Mouse (Mus musculus) ES-E14 (cell line): ENCODE results near the gene Naa16. TPM values are rescaled to one million over a fixed set of nuclear protein-coding genes. Genes with fewer than 3 reads are reported as not detected.

ENCODE experiments used
- DNase-seq: peaks from one replicate; pipeline ENCODE4 v3.0.0-alpha.2; 2013; ENCODE audit warnings: low read depth, low spot score
- H3K27ac ChIP-seq: 2 replicates; pipeline ENCODE4 v1.5.1; 2012; ENCODE audit warnings: low read depth, mild to moderate bottlenecking, low read length, moderate library complexity, mixed read lengths; ENCODE audit not compliant: poor library complexity, insufficient read depth, severe bottlenecking
- H3K36me3 ChIP-seq: 2 replicates; pipeline ENCODE4 v1.6.1; 2012; ENCODE audit warnings: mild to moderate bottlenecking, low read length, moderate library complexity, mixed read lengths; ENCODE audit not compliant: control insufficient read depth, poor library complexity, insufficient read depth, severe bottlenecking
- H3K4me1 ChIP-seq, 2 experiments: fragments of 150-350 bp in 1 of 2; sonication (generic) in 1 of 2; 2 replicates each; pipeline ENCODE4 v1.6.1; 2012; ENCODE audit warnings: low read length in 2 of 2, mild to moderate bottlenecking in 1 of 2, mixed read lengths in 1 of 2; ENCODE audit not compliant: control insufficient read depth in 2 of 2, insufficient read depth in 2 of 2, poor library complexity in 1 of 2
- H3K4me3 ChIP-seq, 2 experiments: fragments of 150-350 bp in 1 of 2; sonication (generic) in 1 of 2; 2 replicates each; pipeline ENCODE4 v1.5.1; 2012; ENCODE audit warnings: low read length in 2 of 2, low read depth in 1 of 2, mild to moderate bottlenecking in 1 of 2, mixed read lengths in 1 of 2; ENCODE audit not compliant: insufficient read depth in 1 of 2, poor library complexity in 1 of 2, severe bottlenecking in 1 of 2
- H3K9ac ChIP-seq: 2 replicates; pipeline ENCODE4 v1.6.1; 2012; ENCODE audit warnings: low read depth, mild to moderate bottlenecking, low read length, mixed read lengths; ENCODE audit not compliant: poor library complexity, insufficient read depth, severe bottlenecking
- H3K9me3 ChIP-seq: fragments of 150-350 bp; sonication (generic); 2 replicates; pipeline ENCODE4 v1.6.1; 2012; ENCODE audit warnings: low read depth, mild to moderate bottlenecking, low read length; ENCODE audit not compliant: control insufficient read depth, insufficient read depth
- CHD2 ChIP-seq: IDR thresholded peaks from 2 replicates; pipeline ENCODE4 v1.6.1; 2014; ENCODE audit warnings: mild to moderate bottlenecking, low read depth, low read length, inconsistent platforms
- HCFC1 ChIP-seq: IDR thresholded peaks from 2 replicates; pipeline ENCODE4 v1.6.1; 2012; ENCODE audit warnings: low read length, inconsistent platforms, borderline replicate concordance; ENCODE audit not compliant: insufficient read depth
- MAFK ChIP-seq: IDR thresholded peaks from 2 replicates; pipeline ENCODE4 v1.6.1; 2014; ENCODE audit warnings: mild to moderate bottlenecking, low read depth, low read length, inconsistent platforms; ENCODE audit not compliant: insufficient read depth
- ZC3H11A ChIP-seq: IDR thresholded peaks from 2 replicates; pipeline ENCODE4 v1.6.1; 2012; ENCODE audit warnings: low read depth, mild to moderate bottlenecking, inconsistent platforms, low read length, borderline replicate concordance
- ZNF384 ChIP-seq: IDR thresholded peaks from 2 replicates; pipeline ENCODE4 v1.6.1; 2012; ENCODE audit warnings: low read depth, low read length, inconsistent platforms
- in situ Hi-C, 2 experiments: fragments of 600-800 bp; cut with MboI; formaldehyde crosslinking; loops; one replicate each; pipeline ENCODE4 v1.15.1; 2025; ENCODE audit warnings: low sequenced_read_pairs in 2 of 2, inconsistent platforms in 1 of 2; ENCODE audit not compliant: unreplicated experiment in 2 of 2
- total RNA-seq: library from RNA; depleted of rRNA; stranded (reverse); fragments of 300-350 nt; gene quantifications from 2 replicates; pipeline ENCODE4 v1.2.3, GENCODE M21; 2012

The Naa16 gene
- total RNA-seq, 1 experiment = 13.5 TPM

DNA sequence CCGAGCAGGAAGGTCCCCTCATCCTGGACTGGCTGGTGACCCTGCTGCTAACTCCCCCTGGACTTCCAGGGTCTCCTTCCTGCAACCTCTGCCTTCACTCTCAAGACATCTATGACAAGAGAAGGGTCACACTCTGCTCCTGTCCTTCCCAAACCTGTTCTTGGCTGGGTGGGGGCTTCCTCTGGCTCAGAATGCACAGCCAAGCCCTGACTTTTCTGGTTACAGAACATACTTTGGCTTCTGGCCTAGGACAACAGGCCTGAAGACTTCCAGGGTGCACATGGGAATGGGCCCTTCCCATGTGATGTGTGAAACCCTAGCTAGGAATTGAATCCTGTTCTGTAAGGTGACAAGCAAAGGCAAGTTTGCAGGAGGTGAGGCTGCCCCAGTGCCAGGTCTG lies 111.1 kb downstream of the Naa16 start:
- Histone ChIP-seq H3K9ac (no peak overlapping the region), H3K9me3 (no peaks in the 10 kb centered on the region), H3K27ac (no peak overlapping the region), H3K36me3 (no peaks in the 10 kb centered on the region; the same call in 1 of the 2 replicates), H3K4me1 (peaks cover 14 to 18% of the 10 kb centered on the region in 2 experiments), H3K4me3 (no peak overlapping the region)
- in situ Hi-C loops = no loop called here
- DNase-seq = no peak
- no peak for TF ChIP-seq ZC3H11A
- no peak for TF ChIP-seq MAFK
- TF ChIP-seq ZNF384 = no peak
- no peak for TF ChIP-seq CHD2
- TF ChIP-seq HCFC1 = no peak

- no peak for DNase-seq
- Histone ChIP-seq H3K9ac (no peak overlapping the region), H3K27ac (no peak overlapping the region), H3K4me1 (peaks cover 14 to 18% of the 10 kb centered on the region in 2 experiments), H3K36me3 (no peaks in the 10 kb centered on the region; the same call in 1 of the 2 replicates), H3K9me3 (no peaks in the 10 kb centered on the region), H3K4me3 (no peak overlapping the region)
- in situ Hi-C loops = no loop called here
- TF ChIP-seq HCFC1 (no peak), ZC3H11A (no peak), MAFK (no peak), ZNF384 (no peak), CHD2 (no peak)
Measured at GRCm38 (mm10) chr14:79278927-79279326, 111.7 kb downstream of the Naa16 start.

DNA sequence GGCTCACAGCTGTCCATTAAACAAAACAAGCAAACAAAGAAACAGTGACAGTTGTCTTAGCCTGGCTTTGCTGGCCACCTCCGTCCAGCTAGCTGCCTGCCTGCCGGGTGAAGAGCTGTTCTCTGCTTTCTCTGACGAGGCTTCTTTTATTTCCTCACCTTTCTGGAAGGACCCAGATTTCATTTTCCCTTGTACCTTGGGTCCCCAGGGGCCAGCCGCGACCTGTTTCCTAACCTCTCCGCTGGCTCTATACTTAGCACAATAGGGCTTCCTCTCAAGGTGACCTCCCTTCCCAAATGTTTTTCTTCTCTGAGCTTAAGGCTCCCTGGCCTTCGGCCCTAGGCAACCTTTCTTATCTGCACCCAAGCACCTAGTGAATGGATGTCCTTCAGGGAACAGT lies 112.7 kb downstream of the Naa16 start:
- Histone ChIP-seq H3K9ac (no peak overlapping the region), H3K4me1 (peaks cover 18 to 19% of the 10 kb centered on the region in 2 experiments), H3K36me3 (no peaks in the 10 kb centered on the region; the same call in 1 of the 2 replicates), H3K4me3 (no peak overlapping the region), H3K27ac (no peak overlapping the region), H3K9me3 (no peaks in the 10 kb centered on the region)
- TF ChIP-seq CHD2 (no peak), MAFK (no peak), ZC3H11A (no peak), ZNF384 (no peak), HCFC1 (no peak)
- DNase-seq = no peak
- in situ Hi-C loops = no loop called here

- Histone ChIP-seq H3K9me3 (no peaks in the 10 kb centered on the region), H3K4me1 (peaks cover 18 to 19% of the 10 kb centered on the region in 2 experiments), H3K9ac (no peak overlapping the region), H3K36me3 (no peaks in the 10 kb centered on the region; the same call in 1 of the 2 replicates), H3K4me3 (no peak overlapping the region), H3K27ac (no peak overlapping the region)
- TF ChIP-seq ZNF384 (0 out of 2 replicates have a peak, but pooled peaks have one; percentile 42), CHD2 (no peak)
- DNase-seq = peak; percentile 54
- in situ Hi-C loops = no loop called here
Measured at GRCm38 (mm10) chr14:79275870-79276395, 114.6 kb downstream of the Naa16 start.

DNA sequence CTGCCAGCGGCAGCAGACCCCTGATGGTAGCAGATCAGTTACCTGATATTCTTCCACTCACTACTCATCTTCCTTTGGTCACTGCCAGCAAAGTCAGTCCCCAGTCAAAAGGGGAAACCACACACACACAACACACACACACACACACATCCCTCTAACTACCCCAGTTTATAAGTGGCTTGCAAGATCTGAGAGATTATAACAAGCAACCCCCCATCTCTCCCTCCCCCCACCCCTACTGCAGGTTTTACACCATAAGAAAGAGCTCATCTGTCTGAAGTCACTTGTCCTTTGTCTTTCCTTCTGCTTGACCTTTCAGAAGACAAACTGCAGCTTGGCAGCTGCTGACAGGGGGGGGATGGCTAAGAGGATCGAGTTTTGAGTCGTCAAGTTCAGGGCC lies 115.1 kb downstream of the Naa16 start:
- no peak overlapping the region for H3K4me3 ChIP-seq
- in situ Hi-C loops = no loop called here
- H3K4me1 ChIP-seq = peaks cover 18 to 19% of the 10 kb centered on the region in 2 experiments
- TF ChIP-seq ZC3H11A (no peak), HCFC1 (no peak), CHD2 (no peak), ZNF384 (no peak), MAFK (no peak)
- no peak overlapping the region for H3K9ac ChIP-seq
- no peak overlapping the region for H3K27ac ChIP-seq
- DNase-seq = no peak
- H3K36me3 ChIP-seq = no peaks in the 10 kb centered on the region; the same call in 1 of the 2 replicates
- H3K9me3 ChIP-seq = no peaks in the 10 kb centered on the region
